Mouse (Mus musculus): Measurements from ENCODE around the gene Rbm19. TPM values are rescaled to one million over a fixed set of nuclear protein-coding genes. Genes with fewer than 3 reads are reported as not detected.
"Not testable (repeated sequence)": the region's sequence is repeated elsewhere in the genome, so short reads cannot be mapped to it uniquely, and the experiment has no call there.

Rbm19 gene
- polyA plus RNA-seq, 1 experiment, result 15.7 TPM

DNA sequence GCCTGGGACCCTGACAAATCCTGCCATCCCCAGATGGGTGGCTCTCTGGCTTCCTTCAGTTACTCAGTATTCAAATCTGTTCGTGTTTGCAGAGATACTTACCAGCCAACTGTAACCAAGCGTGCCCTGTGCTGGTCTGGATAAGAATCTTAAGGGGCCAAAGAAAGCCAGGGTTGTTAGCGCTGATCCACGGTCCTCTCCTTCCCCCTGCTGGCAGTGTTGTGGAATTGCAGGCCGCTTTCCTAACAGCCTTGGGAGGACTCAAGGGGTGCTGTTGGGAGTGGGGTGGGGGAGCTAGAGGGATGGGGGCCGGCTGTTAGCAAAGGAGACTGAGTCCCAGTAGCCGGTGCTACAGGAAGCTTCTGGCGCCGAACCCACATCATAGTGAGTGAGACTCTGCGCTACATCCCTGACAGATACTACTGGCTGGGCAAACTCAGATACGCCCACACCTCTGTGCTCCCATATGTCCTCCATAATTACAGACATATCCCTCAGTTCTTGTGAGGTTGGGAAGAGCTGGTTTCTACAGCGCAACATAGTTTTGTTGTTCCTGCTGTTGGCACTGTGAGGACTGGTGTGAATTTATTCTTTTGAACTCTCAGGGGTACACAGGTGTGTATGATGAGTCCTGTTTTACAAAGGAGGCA is 9.7 kb upstream of the Rbm19 start:
- TF ChIP-seq POLR2A (IDR thresholded peaks at IDR 0.05; ENCODE audit: borderline replicate concordance, extremely low read depth, insufficient read depth, insufficient read length, poor library complexity, severe bottlenecking) (no peak), CTCF (IDR thresholded peaks at IDR 0.05; ENCODE audit: borderline replicate concordance, extremely low read depth, insufficient read depth, insufficient read length) (peak; percentile 82)
- peak; percentile 48 for DNase-seq (ENCODE audit: low read depth)

DNA sequence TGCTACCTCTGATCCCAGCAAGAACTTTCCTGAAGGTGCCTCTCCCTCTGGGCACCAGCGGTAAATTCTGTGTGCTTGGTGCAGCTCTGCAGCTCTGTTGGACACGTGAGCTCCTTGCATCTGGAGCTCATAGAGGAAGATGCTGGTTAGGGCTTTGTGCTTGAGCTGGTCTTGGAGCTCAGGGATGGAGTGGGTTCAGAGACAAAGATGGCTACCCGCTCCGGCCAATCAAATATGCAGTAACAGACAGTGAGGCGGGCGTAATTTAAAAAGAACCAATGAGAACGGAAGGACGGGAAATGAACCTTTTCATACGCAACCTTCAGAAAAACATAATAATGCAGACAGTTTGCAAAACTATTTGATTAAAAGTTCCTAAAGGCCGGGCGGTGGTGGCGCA is 1.9 kb upstream of the Rbm19 start:
- DNase-seq (ENCODE audit: low read depth), result no peak
- TF ChIP-seq CTCF (IDR thresholded peaks at IDR 0.05; ENCODE audit: borderline replicate concordance, extremely low read depth, insufficient read depth, insufficient read length) (no peak), POLR2A (IDR thresholded peaks at IDR 0.05; ENCODE audit: borderline replicate concordance, extremely low read depth, insufficient read depth, insufficient read length, poor library complexity, severe bottlenecking) (no peak)

DNA sequence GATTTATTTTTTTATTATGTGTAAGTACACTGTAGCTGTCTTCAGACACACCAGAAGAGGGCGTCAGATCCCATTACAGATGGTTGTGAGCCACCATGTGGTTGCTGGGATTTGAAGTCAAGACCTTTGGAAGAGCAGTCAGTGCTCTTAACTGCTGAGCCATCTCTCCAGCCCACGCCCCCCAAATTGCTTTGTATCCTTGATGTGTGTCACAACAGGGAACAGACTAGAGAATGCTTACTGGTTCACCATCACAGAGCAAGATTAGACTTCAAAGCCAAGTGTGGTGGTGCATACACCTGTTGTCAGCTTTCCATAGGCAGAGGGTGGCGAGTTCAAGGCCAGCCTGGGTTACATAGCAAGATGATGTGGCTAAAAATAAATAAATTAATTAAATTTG is 896 bp downstream of the Rbm19 start:
- not testable (repeated sequence) for DNase-seq (ENCODE audit: low read depth)

DNA sequence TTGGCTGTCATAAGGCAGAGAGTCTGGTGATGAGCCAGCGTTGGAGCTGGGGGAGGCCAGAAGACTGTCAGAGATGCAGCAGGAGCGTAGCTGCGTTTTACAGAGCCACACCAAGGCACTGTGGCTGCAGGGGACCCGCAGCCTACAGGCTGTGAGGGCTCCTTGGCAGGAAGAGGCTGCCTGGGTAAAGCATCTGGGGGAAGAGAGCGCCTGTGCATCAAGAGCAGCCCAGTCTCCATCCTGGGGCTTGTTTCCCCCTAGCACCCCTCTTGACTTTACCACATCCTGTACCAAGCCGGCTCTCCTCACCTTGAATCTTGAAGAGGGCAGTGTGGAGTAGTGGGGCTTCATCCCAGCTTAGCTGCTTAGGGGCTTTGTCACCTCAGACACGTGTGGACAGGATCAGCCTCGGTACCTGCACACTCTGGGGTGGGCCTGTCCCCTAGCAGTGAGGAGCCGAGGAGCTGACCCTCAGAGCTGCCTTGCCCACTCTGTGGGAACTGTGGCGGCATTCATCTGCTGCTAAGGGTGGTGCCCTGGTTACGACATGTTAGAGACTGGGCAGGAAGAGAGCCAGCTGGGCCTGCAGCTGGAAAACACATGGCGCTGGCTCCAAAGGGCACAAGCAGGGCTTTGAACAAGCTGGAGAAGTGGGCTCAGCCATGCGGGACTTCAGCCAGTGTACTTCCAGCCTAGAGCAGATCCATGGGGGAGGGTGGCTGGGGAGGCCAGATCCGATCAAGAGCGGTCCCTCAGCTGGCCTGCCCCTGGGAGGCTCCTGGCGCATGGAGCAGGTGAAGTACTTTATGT is 8.8 kb downstream of the Rbm19 start:
- DNase-seq (ENCODE audit: low read depth), result no peak
- TF ChIP-seq CTCF (IDR thresholded peaks at IDR 0.05; ENCODE audit: borderline replicate concordance, extremely low read depth, insufficient read depth, insufficient read length), result no peak
- TF ChIP-seq POLR2A (IDR thresholded peaks at IDR 0.05; ENCODE audit: borderline replicate concordance, extremely low read depth, insufficient read depth, insufficient read length, poor library complexity, severe bottlenecking), result no peak

DNA sequence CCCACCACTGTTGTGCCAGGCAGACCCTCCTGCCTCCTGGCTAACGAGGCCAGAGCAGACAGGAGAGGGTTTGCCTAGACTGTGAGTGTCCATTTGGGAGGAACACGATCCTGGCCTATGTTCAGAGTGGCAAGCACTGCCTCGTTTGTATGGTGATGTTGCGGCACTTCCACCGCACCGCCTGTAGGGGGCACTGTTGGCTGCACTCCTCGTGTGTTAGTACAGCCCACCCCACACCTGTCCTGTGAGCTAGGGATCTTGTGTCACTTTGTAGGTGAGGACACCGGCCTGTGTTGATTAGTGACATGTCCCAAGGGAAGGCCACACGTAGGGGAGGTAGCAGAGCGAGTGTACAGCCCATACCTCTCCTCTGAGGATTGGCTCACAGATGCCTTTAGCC is 11.4 kb downstream of the Rbm19 start:
- DNase-seq (ENCODE audit: low read depth), result peak; percentile 37
- TF ChIP-seq CTCF (IDR thresholded peaks at IDR 0.05; ENCODE audit: borderline replicate concordance, extremely low read depth, insufficient read depth, insufficient read length) (peak; percentile 81), POLR2A (IDR thresholded peaks at IDR 0.05; ENCODE audit: borderline replicate concordance, extremely low read depth, insufficient read depth, insufficient read length, poor library complexity, severe bottlenecking) (no peak)

DNA sequence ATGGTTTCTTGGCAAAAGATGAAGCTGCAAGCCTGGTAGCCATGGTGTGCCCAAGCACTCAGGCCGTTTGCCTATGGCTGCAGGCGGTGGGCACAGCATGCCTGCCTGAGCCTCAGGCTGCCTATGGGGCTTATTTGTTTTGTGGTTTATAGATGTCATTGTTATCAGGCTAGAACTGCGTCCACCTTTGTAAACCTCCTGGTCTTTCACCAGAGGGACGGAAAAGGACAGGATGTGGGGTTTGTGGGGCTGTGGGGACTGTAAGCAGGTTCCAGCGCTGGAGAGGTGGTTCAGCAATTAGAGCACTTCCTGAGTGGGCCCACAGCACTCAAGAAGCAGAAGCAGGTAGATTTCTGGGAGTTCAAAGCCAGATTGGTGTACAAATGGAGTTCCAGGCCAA is 12.2 kb downstream of the Rbm19 start:
- TF ChIP-seq CTCF (IDR thresholded peaks at IDR 0.05; ENCODE audit: borderline replicate concordance, extremely low read depth, insufficient read depth, insufficient read length) (no peak), POLR2A (IDR thresholded peaks at IDR 0.05; ENCODE audit: borderline replicate concordance, extremely low read depth, insufficient read depth, insufficient read length, poor library complexity, severe bottlenecking) (no peak)
- no peak for DNase-seq (ENCODE audit: low read depth)

DNA sequence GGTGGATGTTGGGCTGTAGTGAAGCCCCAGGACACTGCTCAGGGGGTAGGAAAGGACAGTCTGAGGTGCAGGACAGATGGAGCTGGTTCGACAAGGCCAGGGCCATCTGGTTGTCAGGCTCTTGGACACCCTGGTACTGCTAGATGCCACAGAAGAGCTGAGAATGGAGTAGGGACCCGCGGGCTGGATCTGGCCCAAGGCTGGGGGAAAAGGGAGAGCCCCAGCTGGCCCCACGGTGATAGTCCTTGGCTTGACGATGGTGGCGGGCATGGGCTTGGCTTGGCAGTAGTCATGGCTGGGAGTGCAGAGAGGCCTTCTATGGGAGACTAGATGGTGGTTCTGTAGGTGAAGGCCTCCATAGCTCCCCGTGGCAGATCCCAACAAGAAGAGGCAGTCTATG is 12.8 kb downstream of the Rbm19 start:
- no peak for TF ChIP-seq CTCF (IDR thresholded peaks at IDR 0.05; ENCODE audit: borderline replicate concordance, extremely low read depth, insufficient read depth, insufficient read length)
- TF ChIP-seq POLR2A (IDR thresholded peaks at IDR 0.05; ENCODE audit: borderline replicate concordance, extremely low read depth, insufficient read depth, insufficient read length, poor library complexity, severe bottlenecking), result no peak
- no peak for DNase-seq (ENCODE audit: low read depth)

DNA sequence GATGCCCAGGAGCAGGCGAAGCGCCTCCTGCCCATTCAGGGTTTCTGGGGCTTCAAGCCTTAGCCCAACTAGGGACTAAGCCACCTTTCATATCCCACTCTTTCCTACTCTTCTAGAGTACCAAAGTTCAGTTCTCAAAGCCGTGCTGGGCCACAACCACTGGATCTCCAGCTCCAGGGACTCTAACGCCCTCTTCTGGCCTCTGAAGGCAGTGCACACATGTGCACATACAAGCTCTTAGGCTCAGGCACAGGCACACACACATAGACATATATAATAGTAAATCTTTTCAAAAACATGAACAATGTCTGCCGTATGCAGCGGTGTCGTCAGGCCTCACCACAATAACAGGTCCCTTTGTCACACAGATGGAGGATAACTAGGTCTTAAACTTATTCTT is 13.5 kb downstream of the Rbm19 start:
- no peak for TF ChIP-seq CTCF (IDR thresholded peaks at IDR 0.05; ENCODE audit: borderline replicate concordance, extremely low read depth, insufficient read depth, insufficient read length)

DNA sequence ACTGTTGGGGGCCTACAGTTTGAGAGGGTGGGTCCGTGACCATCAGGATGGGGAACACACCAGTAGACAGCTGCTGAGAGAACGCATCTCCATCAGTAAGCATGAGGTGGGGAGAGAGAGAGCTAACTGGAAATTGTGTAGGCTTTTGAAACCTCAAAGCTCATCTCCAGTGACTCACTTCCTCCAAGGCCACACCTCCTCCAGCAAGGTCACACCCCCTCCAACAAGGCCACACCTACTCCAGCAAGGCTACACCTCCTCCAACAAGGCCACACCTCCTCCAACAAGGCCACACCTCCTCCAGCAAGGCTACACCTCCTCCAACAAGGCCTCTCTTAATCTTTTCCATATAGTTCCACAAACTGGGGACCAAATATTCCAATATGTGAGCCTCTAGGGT is 13.9 kb downstream of the Rbm19 start:
- TF ChIP-seq POLR2A (IDR thresholded peaks at IDR 0.05; ENCODE audit: borderline replicate concordance, extremely low read depth, insufficient read depth, insufficient read length, poor library complexity, severe bottlenecking) (no peak), CTCF (IDR thresholded peaks at IDR 0.05; ENCODE audit: borderline replicate concordance, extremely low read depth, insufficient read depth, insufficient read length) (no peak)

More for the DNA sequence above, 13.5 kb downstream of the Rbm19 start:
- DNase-seq (ENCODE audit: low read depth), result no peak

DNA sequence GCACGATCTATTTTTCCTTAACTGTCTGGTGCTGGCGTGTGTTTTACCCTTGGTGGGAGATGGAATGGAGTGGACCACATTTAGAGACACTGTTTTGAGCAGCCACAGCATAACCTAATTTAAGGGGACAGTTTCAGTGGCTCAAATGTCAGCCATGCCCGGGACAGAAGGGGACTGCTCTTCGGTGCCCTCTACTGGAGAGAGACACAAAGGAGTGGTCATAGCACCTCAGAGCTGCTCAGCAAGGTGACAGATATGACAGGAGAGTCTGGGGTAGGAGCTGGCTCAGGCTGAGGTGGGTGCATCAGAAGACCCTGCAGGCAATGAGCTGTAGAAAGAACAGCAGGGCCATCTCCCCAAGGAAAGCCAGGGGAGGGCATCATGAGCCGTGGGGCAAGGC is 15.3 kb downstream of the Rbm19 start:
- no peak for TF ChIP-seq POLR2A (IDR thresholded peaks at IDR 0.05; ENCODE audit: borderline replicate concordance, extremely low read depth, insufficient read depth, insufficient read length, poor library complexity, severe bottlenecking)
- peak; percentile 78 for TF ChIP-seq CTCF (IDR thresholded peaks at IDR 0.05; ENCODE audit: borderline replicate concordance, extremely low read depth, insufficient read depth, insufficient read length)
- no peak for DNase-seq (ENCODE audit: low read depth)

More for the DNA sequence above, 13.9 kb downstream of the Rbm19 start:
- no peak for DNase-seq (ENCODE audit: low read depth)

DNA sequence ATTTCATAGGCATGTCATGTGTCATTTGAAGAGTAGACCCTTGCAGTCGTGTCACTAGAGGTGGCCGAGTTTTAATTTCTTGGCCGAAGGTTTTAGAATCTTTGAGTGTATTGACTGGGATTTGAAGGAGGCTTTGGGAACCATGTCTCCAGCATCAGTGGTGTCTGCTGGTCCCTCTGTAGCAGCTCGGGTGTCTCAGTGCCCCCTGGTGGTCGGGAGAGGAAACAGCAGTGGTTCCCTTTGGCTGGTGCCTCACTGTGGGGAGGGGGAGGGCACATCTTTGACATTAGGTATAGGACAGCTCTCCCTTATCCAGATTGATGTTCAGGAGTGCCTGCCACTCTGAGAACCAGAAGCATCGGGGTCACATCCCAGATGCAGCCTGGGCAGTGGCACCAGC is 17.7 kb downstream of the Rbm19 start:
- DNase-seq (ENCODE audit: low read depth), result peak; percentile 43
- TF ChIP-seq CTCF (IDR thresholded peaks at IDR 0.05; ENCODE audit: borderline replicate concordance, extremely low read depth, insufficient read depth, insufficient read length) (peak; percentile 93), POLR2A (IDR thresholded peaks at IDR 0.05; ENCODE audit: borderline replicate concordance, extremely low read depth, insufficient read depth, insufficient read length, poor library complexity, severe bottlenecking) (no peak)

DNA sequence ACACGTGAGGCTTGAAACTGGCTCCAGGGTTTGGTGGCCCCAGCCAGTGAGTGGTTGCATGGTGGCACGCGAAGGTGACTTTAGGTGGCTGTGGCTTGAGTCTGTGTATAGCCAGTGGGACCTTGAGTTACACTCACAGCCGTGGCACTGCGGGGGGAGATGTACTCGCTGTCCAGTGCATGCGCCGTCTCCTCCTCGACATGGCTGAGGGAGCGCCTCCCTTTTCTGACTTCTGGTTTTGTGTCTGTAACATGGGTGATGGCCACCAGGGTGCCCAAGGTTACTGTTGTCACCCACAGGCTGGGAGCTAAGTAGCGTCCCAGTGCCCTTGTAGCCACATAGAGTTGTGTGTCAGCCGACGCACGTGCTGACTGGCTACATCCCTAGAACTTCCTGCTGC is 19.1 kb downstream of the Rbm19 start:
- TF ChIP-seq CTCF (IDR thresholded peaks at IDR 0.05; ENCODE audit: borderline replicate concordance, extremely low read depth, insufficient read depth, insufficient read length), result no peak
- DNase-seq (ENCODE audit: low read depth), result no peak
